Mouse (Mus musculus): Measurements from ENCODE around the gene Gprin1. TPM values are rescaled to one million over a fixed set of nuclear protein-coding genes. Genes with fewer than 3 reads are reported as not detected.
A peak's percentile ranks its signal among the peaks of the same experiment; 100 is the strongest.

Gprin1 gene
- polyA plus RNA-seq, 1 experiment = 0.05 TPM

- peak; percentile 52 to 75 for DNase-seq (ENCODE audit: low read depth in 1 of 2, low spot score in 2 of 2)
- Histone ChIP-seq H3K36me3 (ENCODE audit: control insufficient read depth, insufficient read depth, low read length) (no peaks in the 10 kb centered on the region), H3K27me3 (ENCODE audit: control insufficient read depth, insufficient read depth, low read length) (no peaks in the 10 kb centered on the region), H3K4me1 (ENCODE audit: control insufficient read depth, insufficient read depth, insufficient read length) (peaks cover 20% of the 10 kb centered on the region), H3K27ac (ENCODE audit: insufficient read depth, low read length) (peak overlapping the region; percentile 98), H3K4me3 (ENCODE audit: extremely low read depth, insufficient read depth, insufficient read length) (no peak overlapping the region)
- no peak for TF ChIP-seq CTCF (IDR thresholded peaks at IDR 0.05; ENCODE audit: extremely low read depth, insufficient read depth, insufficient read length, insufficient replicate concordance)
- TF ChIP-seq POLR2A (IDR thresholded peaks at IDR 0.05; ENCODE audit: low read depth, low read length) = no peak
Measured at GRCm38 (mm10) chr13:54691737-54692136, 57.9 kb downstream of the Gprin1 start.

GRCm38 (mm10) chr13:54690151-54690740, 59.4 kb downstream of the Gprin1 start:
- WGBS = 92% methylated on average over 8 of the region's 8 CpGs
- TF ChIP-seq CTCF (IDR thresholded peaks at IDR 0.05; ENCODE audit: extremely low read depth, insufficient read depth, insufficient read length, insufficient replicate concordance) (no peak), POLR2A (IDR thresholded peaks at IDR 0.05; ENCODE audit: low read depth, low read length) (no peak)
- Histone ChIP-seq H3K4me3 (ENCODE audit: extremely low read depth, insufficient read depth, insufficient read length) (no peak overlapping the region), H3K4me1 (ENCODE audit: control insufficient read depth, insufficient read depth, insufficient read length) (peaks cover 32% of the 10 kb centered on the region), H3K36me3 (ENCODE audit: control insufficient read depth, insufficient read depth, low read length) (no peaks in the 10 kb centered on the region), H3K27ac (ENCODE audit: insufficient read depth, low read length) (no peak overlapping the region), H3K27me3 (ENCODE audit: control insufficient read depth, insufficient read depth, low read length) (no peaks in the 10 kb centered on the region)
- DNase-seq (ENCODE audit: low read depth in 1 of 2, low spot score in 2 of 2) = no peak

- Histone ChIP-seq H3K4me3 (ENCODE audit: extremely low read depth, insufficient read depth, insufficient read length) (peak overlapping the region; percentile 77), H3K27me3 (ENCODE audit: control insufficient read depth, insufficient read depth, low read length) (no peaks in the 10 kb centered on the region), H3K27ac (ENCODE audit: insufficient read depth, low read length) (peak overlapping the region; percentile 97), H3K36me3 (ENCODE audit: control insufficient read depth, insufficient read depth, low read length) (peaks cover 14% of the 10 kb centered on the region), H3K4me1 (ENCODE audit: control insufficient read depth, insufficient read depth, insufficient read length) (peaks cover 38% of the 10 kb centered on the region)
- peak; percentile 95 to 97 for DNase-seq (ENCODE audit: low read depth in 1 of 2, low spot score in 2 of 2)
- no peak for TF ChIP-seq CTCF (IDR thresholded peaks at IDR 0.05; ENCODE audit: extremely low read depth, insufficient read depth, insufficient read length, insufficient replicate concordance)
- peak; percentile 46 for TF ChIP-seq POLR2A (IDR thresholded peaks at IDR 0.05; ENCODE audit: low read depth, low read length)
- WGBS = 1% methylated on average over 82 of the region's 82 CpGs
Measured at GRCm38 (mm10) chr13:54687575-54688424, 61.9 kb downstream of the Gprin1 start.

- H3K4me1 ChIP-seq (ENCODE audit: control insufficient read depth, insufficient read depth, insufficient read length) = peaks cover 31% of the 10 kb centered on the region
- no peaks in the 10 kb centered on the region for H3K27me3 ChIP-seq (ENCODE audit: control insufficient read depth, insufficient read depth, low read length)
- H3K4me3 ChIP-seq (ENCODE audit: extremely low read depth, insufficient read depth, insufficient read length) = peak overlapping the region; percentile 77
- peak overlapping the region; percentile 96 for H3K27ac ChIP-seq (ENCODE audit: insufficient read depth, low read length)
- WGBS = under 1% methylated on average over 33 of the region's 35 CpGs
- TF ChIP-seq POLR2A (IDR thresholded peaks at IDR 0.05; ENCODE audit: low read depth, low read length) (peak; percentile 37; the same call in 1 of the 2 replicates), CTCF (IDR thresholded peaks at IDR 0.05; ENCODE audit: extremely low read depth, insufficient read depth, insufficient read length, insufficient replicate concordance) (no peak)
- H3K36me3 ChIP-seq (ENCODE audit: control insufficient read depth, insufficient read depth, low read length) = peaks cover 21% of the 10 kb centered on the region
- peak; percentile 71 to 83 for DNase-seq (ENCODE audit: low read depth in 1 of 2, low spot score in 2 of 2)
Measured at GRCm38 (mm10) chr13:54687096-54687495, 62.6 kb downstream of the Gprin1 start.

Other genes with a start within 250 kb of the Gprin1 start
- gene Simc1, start 246.1 kb downstream of the Gprin1 start, polyA plus RNA-seq (2012; rRNA removed) = 6.7 and 7.3 TPM in 2 replicates
- 39.8 and 42.9 TPM in 2 replicates for gene 4833439L19Rik, start 184.4 kb downstream of the Gprin1 start, polyA plus RNA-seq (2012; rRNA removed)
- gene Arl10, start 174.9 kb downstream of the Gprin1 start, polyA plus RNA-seq (2012; rRNA removed) = 16.4 and 25.5 TPM in 2 replicates
- gene Nop16, start 159.8 kb downstream of the Gprin1 start, polyA plus RNA-seq (2012; rRNA removed) = 6.7 and 7.0 TPM in 2 replicates
- gene Higd2a, start 159.7 kb downstream of the Gprin1 start, polyA plus RNA-seq (2012; rRNA removed) = 68.3 and 86.0 TPM in 2 replicates
- gene Cltb, start 138.5 kb downstream of the Gprin1 start, polyA plus RNA-seq (2012; rRNA removed) = 16.9 and 19.8 TPM in 2 replicates
- gene Faf2, start 128.1 kb downstream of the Gprin1 start, polyA plus RNA-seq (2012; rRNA removed) = 13.3 and 14.4 TPM in 2 replicates
- 262 and 359 TPM in 2 replicates for gene Rnf44, start 56.0 kb downstream of the Gprin1 start, polyA plus RNA-seq (2012; rRNA removed)
- gene Cdhr2, start 48.4 kb downstream of the Gprin1 start, polyA plus RNA-seq (2012; rRNA removed) = 0.04 and 0.11 TPM in 2 replicates
- 0.16 and 0.22 TPM in 2 replicates for gene Sncb, start 16.7 kb upstream of the Gprin1 start, polyA plus RNA-seq (2012; rRNA removed)
- not detected in 2 replicates for gene Eif4e1b, start 34.1 kb upstream of the Gprin1 start, polyA plus RNA-seq (2012; rRNA removed)
- gene Tspan17, start 39.5 kb upstream of the Gprin1 start, polyA plus RNA-seq (2012; rRNA removed) = 5.2 and 6.2 TPM in 2 replicates
- gene Unc5a, start 199.5 kb upstream of the Gprin1 start, polyA plus RNA-seq (2012; rRNA removed) = 3.9 and 4.1 TPM in 2 replicates

Data from spleen, adult 2 months (tissue).